Mouse (Mus musculus) CH12F3 (cell line): Measurements from ENCODE around the gene Arhgef17.

Source experiments
- in situ Hi-C: fragments of 300-500 bp; cut with MboI; formaldehyde crosslinking; loops from 2 replicates; pipeline ENCODE4 v1.14.3; 2020; ENCODE audit warnings: low sequenced_read_pairs

Gene Arhgef17

DNA sequence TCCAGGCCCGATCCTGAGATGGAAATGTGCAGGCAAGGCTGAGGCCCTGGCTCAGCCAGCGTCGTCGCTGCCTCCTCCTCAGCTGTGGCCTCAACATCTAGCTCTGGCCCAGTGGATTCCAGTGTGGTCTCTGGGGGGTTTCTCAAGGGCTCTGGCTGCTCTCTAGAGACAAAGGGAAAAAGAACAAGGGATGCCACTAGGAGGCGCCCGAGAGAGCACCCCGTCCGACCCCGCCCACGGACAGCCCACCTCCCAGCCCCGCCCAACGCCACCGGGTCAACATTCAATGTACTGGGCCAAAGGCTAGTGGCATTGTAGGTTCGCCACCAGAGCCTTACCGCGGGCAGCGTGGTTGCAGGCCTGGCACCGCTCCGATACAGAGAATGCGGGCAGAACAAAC lies 52.3 kb downstream of the Arhgef17 start:
- in situ Hi-C loops = no loop called here

- in situ Hi-C loops = no loop called here
Observed at GRCm38 (mm10) chr7:100876771-100877170, 55.1 kb downstream of the Arhgef17 start.

DNA sequence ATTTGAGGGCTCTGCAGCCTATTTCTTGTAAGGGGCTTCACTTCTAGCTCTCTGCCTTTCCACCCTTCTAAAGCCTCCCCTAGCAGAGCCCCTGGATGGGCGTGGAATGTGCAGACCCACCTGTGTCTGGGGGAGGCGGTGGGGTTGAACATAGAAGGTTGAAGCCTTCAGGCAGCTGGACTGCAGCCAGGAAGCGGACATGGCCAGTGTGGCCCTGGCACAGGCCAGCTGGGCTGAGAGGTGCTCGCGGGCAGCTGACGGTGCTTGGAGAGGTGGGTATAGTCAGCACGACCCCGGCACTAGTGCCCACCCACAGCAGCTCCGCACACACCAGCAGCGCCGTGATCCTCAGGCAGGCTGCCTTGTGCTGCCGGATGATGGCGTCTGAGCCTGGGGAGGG lies 55.6 kb downstream of the Arhgef17 start:
- in situ Hi-C loops = no loop called here

- in situ Hi-C loops = no loop called here
Observed at GRCm38 (mm10) chr7:100875822-100876221, 56.1 kb downstream of the Arhgef17 start.

DNA sequence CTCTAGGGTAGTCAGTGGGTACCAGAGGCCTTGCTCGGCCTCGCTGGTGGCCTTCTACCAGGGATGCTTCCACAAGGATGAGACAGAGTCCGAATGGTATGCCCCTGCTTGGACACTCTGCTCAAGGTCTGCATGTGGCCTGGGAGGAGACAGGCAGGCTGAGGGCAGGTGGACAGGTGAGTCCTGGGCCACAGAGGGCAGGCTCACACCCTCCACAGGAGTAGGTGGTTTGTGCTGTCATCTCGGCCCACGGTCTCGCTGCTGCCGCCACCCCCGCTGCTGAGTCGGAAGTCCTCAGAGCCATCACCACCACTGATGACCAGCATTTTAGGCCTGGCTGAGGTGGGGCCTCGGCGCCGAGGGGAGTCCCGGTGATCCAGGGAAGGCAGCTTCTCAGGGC lies 58.7 kb downstream of the Arhgef17 start:
- in situ Hi-C loops = no loop called here

GRCm38 (mm10) chr7:100871892-100872291 lies 60.0 kb downstream of the Arhgef17 start:
- in situ Hi-C loops = no loop called here

- in situ Hi-C loops = no loop called here
Observed at GRCm38 (mm10) chr7:100871355-100871754, 60.6 kb downstream of the Arhgef17 start.

DNA sequence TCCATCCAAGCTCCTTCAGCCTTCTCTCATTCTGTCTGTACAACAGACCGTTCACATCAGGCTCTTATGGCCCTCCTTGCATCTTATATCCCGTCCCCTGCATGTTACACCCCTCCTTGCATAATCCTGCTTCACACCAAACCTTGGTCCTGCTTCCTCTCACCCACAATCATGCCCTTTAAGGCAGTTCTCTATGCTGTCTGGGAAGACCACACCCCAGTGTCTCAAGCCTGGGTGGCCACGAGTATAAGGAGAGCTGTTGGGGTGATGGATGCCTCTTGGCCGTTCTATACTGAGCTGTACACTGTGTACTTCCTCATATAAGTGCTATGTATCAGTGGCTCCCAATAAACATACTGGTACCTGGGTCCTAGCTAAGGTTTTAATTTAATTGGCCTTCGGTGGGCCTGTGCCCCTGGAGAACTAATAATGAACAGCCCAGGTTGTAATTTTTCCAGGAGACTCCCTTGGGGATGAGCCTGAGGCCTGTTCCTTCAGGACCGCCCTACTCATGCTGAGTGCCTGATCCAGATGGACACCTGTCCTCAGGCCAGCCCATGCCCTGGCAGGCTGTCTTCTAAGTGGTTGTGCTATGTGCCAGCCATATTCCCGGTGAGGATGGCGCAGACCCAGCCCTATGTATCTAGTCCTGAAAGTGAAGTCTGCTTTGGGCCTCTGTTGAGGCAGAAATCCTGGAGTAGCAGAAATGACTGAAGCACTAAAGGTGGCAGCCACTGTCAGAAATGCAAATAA lies 61.9 kb downstream of the Arhgef17 start:
- in situ Hi-C loops = no loop called here

DNA sequence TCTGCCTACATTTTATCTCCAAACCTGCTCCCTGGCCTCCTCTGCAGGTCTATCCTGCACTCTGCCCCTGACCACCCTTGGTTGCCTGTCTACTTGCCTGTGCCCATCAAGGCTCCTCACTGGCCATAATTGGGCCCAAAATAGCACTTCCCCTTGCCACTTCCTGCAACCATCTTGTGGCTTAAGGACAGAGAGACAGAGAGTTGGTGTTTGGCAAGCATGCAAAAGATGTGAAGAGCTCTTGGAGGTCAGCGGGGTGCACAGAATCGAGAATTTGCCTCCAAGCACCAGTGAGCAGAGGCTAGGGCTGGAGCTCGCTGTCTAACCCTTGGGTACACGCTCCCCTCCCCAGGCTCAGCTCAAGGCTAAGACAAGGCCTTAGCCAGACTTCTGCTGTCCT lies 63.4 kb downstream of the Arhgef17 start:
- in situ Hi-C loops = no loop called here

DNA sequence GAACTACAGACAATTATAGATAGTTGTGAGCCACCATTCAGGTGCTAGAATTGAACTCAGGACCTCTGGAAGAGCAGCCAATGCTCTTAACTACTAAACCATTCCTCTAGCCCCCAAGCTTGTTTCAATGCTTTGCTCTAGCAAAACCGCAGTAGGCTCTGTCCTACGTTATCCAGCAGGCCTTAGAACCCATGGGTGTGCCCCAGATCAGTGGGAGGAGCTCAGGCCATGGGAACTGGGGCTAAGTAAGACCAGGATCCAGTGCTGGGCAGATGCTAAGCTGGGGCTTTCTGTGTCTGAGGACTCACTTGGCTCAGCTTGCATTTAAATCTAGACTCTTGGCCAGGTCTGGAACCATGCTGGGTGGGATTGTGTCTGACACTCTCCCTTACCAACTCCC lies 64.3 kb downstream of the Arhgef17 start:
- in situ Hi-C loops = no loop called here

DNA sequence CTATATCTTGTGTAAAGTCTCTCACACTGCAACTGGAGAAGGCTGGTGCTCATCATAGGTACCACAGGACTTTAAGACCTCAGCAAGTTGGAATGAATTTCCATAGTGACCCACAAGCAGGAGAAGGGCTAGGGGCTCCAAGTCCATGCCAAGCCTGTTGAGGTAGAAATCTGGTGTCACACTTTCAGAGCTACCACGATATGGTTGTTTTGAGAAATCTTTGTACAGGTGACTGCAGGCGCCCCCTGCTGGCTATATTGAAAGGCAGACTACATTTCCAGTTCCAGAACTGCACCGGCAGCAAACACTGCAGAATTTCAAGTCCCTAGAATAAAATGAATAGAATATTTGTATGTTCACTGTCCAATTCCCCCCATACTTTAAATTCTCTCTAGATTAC lies 65.2 kb downstream of the Arhgef17 start:
- in situ Hi-C loops = no loop called here

DNA sequence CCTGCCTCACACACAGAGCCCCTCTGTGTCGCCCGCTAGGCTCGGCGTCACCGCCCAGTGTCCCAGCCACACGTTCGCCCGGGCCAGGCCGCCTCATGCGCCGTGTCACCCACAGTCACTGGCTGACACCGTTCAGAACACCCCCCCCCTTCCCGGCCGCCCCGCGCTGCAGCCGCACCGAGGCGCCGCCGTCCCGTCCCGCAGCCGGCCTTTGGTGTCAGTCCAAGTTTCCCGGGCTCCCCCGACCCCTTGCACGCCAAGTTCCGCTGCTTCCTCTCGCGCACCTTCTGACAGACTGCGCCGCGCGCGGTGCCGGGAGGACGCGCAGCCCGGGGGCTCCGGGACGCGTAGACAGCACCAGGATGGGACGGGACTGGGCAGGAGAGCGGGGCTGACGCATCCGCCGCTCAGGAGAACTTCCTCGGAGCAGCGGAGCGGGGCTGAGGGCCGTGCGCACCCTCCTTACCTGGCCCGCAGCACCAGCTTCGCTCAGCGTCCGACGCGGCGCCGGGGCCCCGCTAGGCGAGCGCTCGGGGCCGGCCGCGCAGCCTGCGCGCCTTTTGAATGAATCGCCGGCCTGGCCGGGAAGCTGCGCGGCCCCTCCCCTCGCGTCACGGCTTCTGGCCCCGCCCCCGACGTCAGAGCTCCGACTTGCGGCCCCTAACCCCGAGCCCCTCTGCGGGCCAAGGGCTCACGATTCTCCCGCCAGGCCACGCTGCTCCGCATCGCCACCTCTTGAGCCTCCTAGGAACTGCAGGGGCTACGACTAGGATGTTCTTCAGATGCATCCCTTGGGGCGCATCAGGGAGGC lies 68.9 kb downstream of the Arhgef17 start, which contains the start of gene Relt:
TSS of gene Relt (minus strand) at position 619 of the 811 bp plus-strand sequence.
- in situ Hi-C loops = no loop called here

DNA sequence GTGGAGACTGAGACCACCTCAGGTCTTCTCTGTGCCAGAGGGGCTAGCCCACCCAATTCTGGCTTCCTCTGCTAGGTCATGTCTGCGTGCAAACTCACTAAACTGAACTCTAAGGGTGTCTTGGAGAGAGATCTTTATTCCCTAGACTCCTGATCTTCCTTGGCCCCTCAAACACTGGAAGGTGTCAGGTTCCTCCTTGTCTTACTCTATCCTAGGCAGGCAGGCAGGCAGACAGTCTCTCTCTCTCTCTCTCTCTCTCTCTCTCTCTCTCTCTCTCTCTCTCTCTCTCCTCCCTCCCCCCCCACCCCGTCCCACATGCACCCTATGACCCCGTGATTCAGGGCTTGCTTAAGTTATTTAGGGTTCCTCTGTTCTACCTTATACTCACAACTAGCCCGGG lies 69.6 kb downstream of the Arhgef17 start:
- in situ Hi-C loops = no loop called here

DNA sequence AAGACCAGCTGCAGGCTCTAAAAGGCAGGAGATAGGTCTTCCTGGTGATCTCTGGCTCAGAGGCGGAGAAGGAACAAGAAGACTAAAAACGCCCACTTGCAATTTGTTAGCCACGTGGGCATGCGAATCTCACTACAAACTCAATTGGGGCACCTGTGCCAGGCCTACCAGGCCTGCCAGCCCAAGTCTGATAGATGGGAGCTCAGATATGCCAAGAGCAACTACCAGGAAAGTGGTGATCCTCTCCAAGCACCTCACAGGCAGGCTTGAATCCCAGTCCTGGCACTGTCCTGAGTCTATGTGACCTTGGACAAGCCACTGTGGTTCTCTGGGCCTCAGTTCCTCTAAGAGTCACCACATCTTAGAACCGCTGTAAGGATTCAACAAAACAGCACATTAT lies 70.7 kb downstream of the Arhgef17 start:
- in situ Hi-C loops = no loop called here

GRCm38 (mm10) chr7:100860450-100860849 lies 71.5 kb downstream of the Arhgef17 start:
- in situ Hi-C loops = no loop called here

DNA sequence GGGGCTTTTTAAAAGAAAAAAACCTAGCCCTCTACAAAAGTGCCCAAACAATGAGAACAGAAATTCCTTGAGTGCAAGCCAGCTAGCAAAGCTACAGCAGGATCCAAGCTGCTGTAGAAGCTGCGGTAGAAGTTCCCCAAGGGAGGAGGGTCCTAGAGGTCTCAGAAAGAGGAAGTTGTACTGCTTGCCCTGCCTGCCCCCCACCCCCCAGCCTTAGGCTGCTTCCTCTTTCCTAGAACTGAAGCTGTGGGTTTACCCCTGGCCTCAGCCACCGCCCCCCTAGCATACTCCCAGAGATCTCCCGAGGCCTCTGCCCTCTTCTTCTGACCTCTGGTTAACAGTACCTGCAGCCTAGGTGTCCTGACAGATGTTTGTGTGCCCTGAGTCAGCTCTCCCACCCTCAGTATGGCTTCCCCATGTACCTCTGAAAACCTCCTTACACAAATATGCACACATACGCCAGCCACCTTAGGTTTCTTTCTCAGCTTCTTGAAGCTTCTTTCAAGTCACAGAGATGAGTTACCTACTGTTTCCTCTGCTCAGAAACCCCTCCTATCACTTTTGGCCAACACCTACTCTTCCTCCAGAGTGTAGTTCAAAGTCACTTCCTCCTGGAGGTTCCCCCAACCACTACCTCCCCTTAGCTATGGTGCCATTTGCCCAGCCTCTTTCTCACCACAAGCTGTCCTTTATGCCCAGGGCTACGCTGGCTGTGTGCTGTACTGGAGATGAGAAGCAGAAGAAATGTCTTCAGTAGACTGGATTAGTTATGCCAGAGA lies 75.9 kb downstream of the Arhgef17 start:
- in situ Hi-C loops = no loop called here

DNA sequence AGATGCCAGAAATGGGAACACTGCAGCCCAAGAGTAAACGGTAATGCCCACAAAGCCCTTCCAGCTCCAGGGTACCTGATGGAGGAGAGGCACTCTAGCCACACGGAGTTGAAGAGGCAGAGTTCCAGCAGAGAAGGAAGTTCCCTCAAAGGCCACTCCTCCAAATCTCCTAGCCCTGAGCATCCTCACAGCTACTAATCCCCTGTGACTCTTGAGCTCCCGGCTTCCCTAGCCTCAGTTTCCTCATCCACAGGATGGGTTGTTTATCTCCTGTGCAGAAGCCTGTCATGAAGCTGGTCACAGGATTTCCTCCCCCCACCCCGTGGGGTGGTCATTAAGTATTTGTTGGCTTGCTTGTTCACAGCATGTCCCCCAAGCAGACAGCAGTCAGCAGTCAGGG lies 76.6 kb downstream of the Arhgef17 start:
- in situ Hi-C loops = no loop called here

DNA sequence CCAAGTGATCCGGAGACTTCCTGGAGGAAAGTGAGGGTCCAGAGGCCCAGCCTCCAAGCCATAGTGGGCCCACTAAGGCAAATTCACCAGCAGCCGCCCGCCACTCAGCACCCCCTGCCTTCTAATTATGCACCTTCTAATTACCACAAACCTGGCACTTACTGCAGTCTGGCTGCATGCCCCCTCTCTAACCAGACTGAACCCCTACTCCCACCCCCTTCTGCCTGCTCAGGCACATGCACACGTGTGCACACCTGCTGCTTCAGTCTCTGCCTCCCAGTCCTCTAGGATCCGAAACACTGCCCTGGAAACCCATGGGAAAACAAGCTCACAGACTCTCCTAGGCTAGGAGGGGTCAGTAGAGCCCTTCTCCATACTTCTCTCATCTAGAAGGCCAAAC lies 77.0 kb downstream of the Arhgef17 start:
- in situ Hi-C loops = no loop called here

DNA sequence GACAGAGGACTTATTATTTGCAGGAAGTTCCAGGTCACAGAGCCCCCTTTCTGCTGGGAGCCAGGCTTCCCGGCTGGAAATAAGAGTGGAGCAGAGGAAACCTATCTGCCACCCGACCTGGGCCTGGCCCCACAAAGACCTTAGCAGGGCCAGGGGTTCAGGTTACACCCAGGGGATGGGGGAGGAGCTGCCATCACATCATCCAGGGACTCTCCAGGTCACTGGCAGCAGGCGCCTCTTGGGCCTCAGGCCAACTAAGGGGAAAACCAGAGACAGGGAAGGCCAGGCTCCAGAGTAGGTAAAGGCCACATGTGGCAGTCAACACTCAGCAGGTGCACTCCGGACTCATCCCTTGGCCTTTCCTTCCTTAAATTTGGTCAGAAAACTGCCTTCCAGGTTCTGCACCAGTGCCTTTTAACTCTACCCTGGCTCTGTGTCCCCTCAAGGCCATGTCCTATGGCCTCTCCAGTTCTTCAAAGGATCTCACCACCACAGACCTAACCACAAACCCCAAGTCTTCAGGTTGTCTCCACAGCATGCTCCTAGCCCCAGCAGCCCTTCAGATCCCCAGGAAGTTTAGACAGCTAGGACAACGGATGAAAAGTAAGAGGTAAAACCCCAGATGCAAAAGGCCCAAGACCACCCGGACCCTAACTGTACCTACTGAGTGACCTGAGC lies 77.6 kb downstream of the Arhgef17 start:
- in situ Hi-C loops = no loop called here

- in situ Hi-C loops = no loop called here
Observed at GRCm38 (mm10) chr7:100853396-100853795, 78.5 kb downstream of the Arhgef17 start.
